Mouse (Mus musculus): ENCODE measurements around the gene Gm20604. TPM values are rescaled to one million over a fixed set of nuclear protein-coding genes. Genes with fewer than 3 reads are reported as not detected.
A peak's percentile ranks its signal among the peaks of the same experiment; 100 is the strongest.

Gene Gm20604
- polyA plus RNA-seq, 1 experiment, result 31.3 TPM

DNA sequence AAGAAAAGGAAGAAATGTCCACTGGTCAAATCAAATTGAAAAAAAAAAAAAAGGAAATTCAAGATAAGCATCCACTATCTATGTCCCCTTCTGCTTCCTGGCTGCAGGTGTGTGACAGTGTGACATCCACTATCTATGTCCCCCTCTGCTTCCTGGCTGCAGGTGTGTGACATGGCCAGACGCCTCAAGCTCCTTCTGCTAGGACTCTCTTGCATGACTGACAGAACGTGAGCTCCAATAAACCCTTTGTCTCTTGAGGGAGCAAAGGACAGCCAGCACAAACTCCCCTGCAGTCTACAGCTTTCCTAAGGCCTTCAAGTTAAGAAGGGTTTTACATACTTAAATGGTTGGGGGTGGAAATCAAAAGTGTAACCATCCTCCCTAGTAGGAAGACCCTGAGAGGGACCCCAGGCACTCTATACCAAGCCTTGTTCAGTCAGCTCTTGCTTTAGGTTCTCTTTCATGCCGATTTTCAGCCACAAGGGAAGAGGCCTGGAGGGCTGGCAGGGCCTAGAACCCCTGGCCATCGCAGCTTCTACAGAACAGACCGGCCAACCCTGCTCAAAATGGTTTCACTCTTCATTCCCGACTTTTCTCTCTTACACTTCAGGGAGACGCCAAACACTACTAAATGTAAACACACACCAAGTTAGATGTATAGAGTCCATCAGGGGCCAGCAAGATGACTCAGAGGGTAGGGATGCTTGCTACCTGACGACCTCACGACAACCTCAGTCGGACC lies 43.6 kb downstream of the Gm20604 start:
- no peaks in the 10 kb centered on the region for H3K27me3 ChIP-seq (ENCODE audit: control insufficient read depth, insufficient read depth, low read length)
- H3K36me3 ChIP-seq (ENCODE audit: control insufficient read depth, insufficient read depth, low read length), result no peaks in the 10 kb centered on the region
- H3K27ac ChIP-seq (ENCODE audit: control insufficient read depth, insufficient read depth, low read depth, low read length), result no peak overlapping the region

DNA sequence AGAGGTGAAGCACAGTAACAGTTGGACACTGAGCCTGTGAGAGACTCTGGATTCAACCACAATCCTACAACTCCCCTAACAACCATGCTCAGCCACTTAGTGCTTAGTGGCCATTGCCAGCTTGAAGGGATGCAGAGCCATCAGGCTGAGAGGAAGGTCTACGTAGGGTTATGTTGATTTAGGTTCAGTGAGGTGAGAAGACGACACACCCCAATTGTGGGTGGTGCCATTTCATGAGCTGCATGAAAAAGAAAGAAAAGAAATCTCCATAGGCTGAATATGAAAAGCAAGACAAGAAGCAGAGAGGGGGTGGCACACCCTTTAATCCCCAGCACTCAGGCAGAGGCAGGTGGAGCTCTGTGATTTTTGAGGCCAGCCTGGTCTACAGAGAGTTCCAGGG lies 44.4 kb downstream of the Gm20604 start:
- TF ChIP-seq CTCF (IDR thresholded peaks at IDR 0.05; ENCODE audit: control insufficient read depth, insufficient read depth, insufficient replicate concordance, low read depth, low read length) (no peak), POLR2A (IDR thresholded peaks at IDR 0.05; ENCODE audit: control insufficient read depth, low read depth, low read length) (no peak)
- Histone ChIP-seq H3K36me3 (ENCODE audit: control insufficient read depth, insufficient read depth, low read length) (no peaks in the 10 kb centered on the region), H3K4me1 (ENCODE audit: control insufficient read depth, insufficient read depth, low read length) (no peaks in the 10 kb centered on the region), H3K4me3 (ENCODE audit: control insufficient read depth, low read depth, low read length) (no peak overlapping the region), H3K27ac (ENCODE audit: control insufficient read depth, insufficient read depth, low read depth, low read length) (no peak overlapping the region), H3K27me3 (ENCODE audit: control insufficient read depth, insufficient read depth, low read length) (no peaks in the 10 kb centered on the region)

More for the DNA sequence above, 43.6 kb downstream of the Gm20604 start:
- Histone ChIP-seq H3K4me1 (ENCODE audit: control insufficient read depth, insufficient read depth, low read length) (no peaks in the 10 kb centered on the region), H3K4me3 (ENCODE audit: control insufficient read depth, low read depth, low read length) (no peak overlapping the region)
- TF ChIP-seq POLR2A (IDR thresholded peaks at IDR 0.05; ENCODE audit: control insufficient read depth, low read depth, low read length) (no peak), CTCF (IDR thresholded peaks at IDR 0.05; ENCODE audit: control insufficient read depth, insufficient read depth, insufficient replicate concordance, low read depth, low read length) (no peak)

DNA sequence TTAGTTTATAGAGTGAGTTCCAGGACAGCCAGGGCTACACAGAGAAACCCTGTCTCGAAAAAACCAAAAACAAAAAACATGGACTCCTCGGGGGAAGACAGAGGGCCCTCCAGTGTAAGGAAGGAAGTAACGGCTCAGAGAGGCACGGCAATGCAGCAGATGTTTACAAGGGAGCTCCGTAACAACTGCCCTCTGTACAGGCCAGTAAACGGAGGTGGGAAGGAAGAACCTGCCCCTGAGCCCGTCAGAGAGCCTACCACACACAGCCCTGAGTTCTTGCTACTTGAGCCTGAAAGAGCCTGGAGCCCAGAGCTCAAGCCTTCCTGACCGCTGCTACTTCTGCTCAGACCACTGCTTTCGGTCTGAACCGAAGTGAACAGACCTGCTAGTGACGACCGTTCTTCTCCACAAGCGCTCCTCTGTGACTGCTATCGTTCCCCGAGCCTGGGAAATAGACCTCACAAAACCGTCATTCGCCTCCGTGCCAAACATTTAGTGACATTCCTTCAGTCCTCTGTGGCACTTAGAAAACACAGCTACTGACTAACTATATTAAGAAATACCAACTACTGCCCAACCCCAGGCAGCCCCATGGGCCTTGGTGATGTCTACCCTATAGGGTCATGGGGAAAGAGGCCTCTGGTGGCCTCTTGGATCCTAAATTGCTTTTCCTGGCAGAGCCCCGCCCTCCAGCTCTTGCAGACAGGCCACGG lies 45.2 kb downstream of the Gm20604 start:
- H3K4me1 ChIP-seq (ENCODE audit: control insufficient read depth, insufficient read depth, low read length), result no peaks in the 10 kb centered on the region
- TF ChIP-seq POLR2A (IDR thresholded peaks at IDR 0.05; ENCODE audit: control insufficient read depth, low read depth, low read length), result no peak
- TF ChIP-seq CTCF (IDR thresholded peaks at IDR 0.05; ENCODE audit: control insufficient read depth, insufficient read depth, insufficient replicate concordance, low read depth, low read length), result no peak
- H3K36me3 ChIP-seq (ENCODE audit: control insufficient read depth, insufficient read depth, low read length), result no peaks in the 10 kb centered on the region
- no peaks in the 10 kb centered on the region for H3K27me3 ChIP-seq (ENCODE audit: control insufficient read depth, insufficient read depth, low read length)
- no peak overlapping the region for H3K27ac ChIP-seq (ENCODE audit: control insufficient read depth, insufficient read depth, low read depth, low read length)
- H3K4me3 ChIP-seq (ENCODE audit: control insufficient read depth, low read depth, low read length), result no peak overlapping the region

DNA sequence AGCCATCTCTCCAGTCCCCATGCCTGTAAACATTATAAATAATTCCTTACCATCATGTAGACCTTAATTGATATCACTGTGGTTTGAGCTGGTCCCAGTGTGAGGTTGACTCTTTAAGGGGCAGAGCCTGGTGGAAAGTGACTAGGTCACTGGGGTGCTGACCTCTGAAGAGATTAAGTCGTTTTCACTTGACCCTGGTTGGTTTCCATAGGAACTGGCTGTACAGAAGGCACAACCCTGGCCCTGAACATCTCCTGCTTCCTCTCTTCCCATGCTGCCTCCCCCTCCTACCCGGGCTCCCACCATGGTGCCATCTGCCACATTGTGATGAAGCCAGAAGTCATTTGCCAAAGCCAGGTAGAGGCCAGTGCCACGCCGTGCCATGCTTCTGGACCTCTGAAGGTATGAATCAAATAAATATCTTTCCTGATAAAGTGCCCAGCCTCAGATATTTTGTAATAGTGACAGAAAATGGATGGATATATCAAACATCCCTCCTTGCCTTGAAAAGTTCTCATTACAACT lies 47.6 kb downstream of the Gm20604 start:
- TF ChIP-seq CTCF (IDR thresholded peaks at IDR 0.05; ENCODE audit: control insufficient read depth, insufficient read depth, insufficient replicate concordance, low read depth, low read length) (no peak), POLR2A (IDR thresholded peaks at IDR 0.05; ENCODE audit: control insufficient read depth, low read depth, low read length) (no peak)
- Histone ChIP-seq H3K36me3 (ENCODE audit: control insufficient read depth, insufficient read depth, low read length) (no peaks in the 10 kb centered on the region), H3K4me3 (ENCODE audit: control insufficient read depth, low read depth, low read length) (no peak overlapping the region), H3K27me3 (ENCODE audit: control insufficient read depth, insufficient read depth, low read length) (no peaks in the 10 kb centered on the region), H3K4me1 (ENCODE audit: control insufficient read depth, insufficient read depth, low read length) (peaks cover 4% of the 10 kb centered on the region), H3K27ac (ENCODE audit: control insufficient read depth, insufficient read depth, low read depth, low read length) (no peak overlapping the region)

DNA sequence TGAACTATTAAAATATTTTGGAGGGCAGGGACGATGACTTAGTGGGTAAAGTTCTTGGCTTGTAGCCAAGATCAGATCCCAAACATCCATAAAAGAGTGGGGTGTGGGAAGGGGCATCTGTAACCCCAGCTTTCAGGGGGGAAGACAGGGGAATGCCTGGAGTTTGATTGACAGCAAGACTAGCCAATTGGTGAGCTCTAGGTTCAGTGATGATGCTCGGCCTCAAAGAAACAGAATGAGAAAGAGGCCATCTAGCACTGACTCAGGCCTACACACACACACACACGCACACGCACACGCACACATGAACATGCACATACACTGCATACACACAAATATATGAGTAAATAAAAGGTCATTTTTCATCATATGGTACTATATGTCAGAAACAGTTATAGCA lies 48.6 kb downstream of the Gm20604 start:
- Histone ChIP-seq H3K4me1 (ENCODE audit: control insufficient read depth, insufficient read depth, low read length) (peaks cover 10% of the 10 kb centered on the region), H3K4me3 (ENCODE audit: control insufficient read depth, low read depth, low read length) (no peak overlapping the region), H3K36me3 (ENCODE audit: control insufficient read depth, insufficient read depth, low read length) (no peaks in the 10 kb centered on the region), H3K27me3 (ENCODE audit: control insufficient read depth, insufficient read depth, low read length) (no peaks in the 10 kb centered on the region), H3K27ac (ENCODE audit: control insufficient read depth, insufficient read depth, low read depth, low read length) (no peak overlapping the region)
- TF ChIP-seq POLR2A (IDR thresholded peaks at IDR 0.05; ENCODE audit: control insufficient read depth, low read depth, low read length), result no peak
- no peak for TF ChIP-seq CTCF (IDR thresholded peaks at IDR 0.05; ENCODE audit: control insufficient read depth, insufficient read depth, insufficient replicate concordance, low read depth, low read length)

DNA sequence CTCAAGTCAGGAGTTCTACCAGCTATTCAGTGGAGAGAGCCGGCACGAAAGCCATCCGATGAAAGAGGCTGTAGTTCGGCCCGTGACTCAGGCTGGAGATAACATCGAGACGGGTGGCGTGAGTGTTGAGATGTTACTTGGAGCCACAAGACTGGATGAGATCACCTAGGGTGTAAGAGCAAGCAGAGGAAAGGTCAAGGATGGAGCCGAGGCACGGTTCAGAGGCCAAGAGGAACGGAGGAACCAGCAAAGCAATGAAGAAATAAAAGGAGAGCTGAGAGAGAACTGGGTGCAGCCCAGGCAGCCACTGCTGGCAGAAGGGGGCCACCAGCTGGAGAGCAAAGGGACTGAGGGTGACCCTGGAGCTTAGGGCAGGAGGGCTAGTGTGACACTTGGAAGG lies 50.3 kb downstream of the Gm20604 start:
- Histone ChIP-seq H3K36me3 (ENCODE audit: control insufficient read depth, insufficient read depth, low read length) (no peaks in the 10 kb centered on the region), H3K4me3 (ENCODE audit: control insufficient read depth, low read depth, low read length) (no peak overlapping the region), H3K27ac (ENCODE audit: control insufficient read depth, insufficient read depth, low read depth, low read length) (no peak overlapping the region), H3K4me1 (ENCODE audit: control insufficient read depth, insufficient read depth, low read length) (peaks cover 24% of the 10 kb centered on the region), H3K27me3 (ENCODE audit: control insufficient read depth, insufficient read depth, low read length) (no peaks in the 10 kb centered on the region)
- TF ChIP-seq CTCF (IDR thresholded peaks at IDR 0.05; ENCODE audit: control insufficient read depth, insufficient read depth, insufficient replicate concordance, low read depth, low read length) (peak; percentile 23; the same call in 1 of the 2 replicates), POLR2A (IDR thresholded peaks at IDR 0.05; ENCODE audit: control insufficient read depth, low read depth, low read length) (no peak)

DNA sequence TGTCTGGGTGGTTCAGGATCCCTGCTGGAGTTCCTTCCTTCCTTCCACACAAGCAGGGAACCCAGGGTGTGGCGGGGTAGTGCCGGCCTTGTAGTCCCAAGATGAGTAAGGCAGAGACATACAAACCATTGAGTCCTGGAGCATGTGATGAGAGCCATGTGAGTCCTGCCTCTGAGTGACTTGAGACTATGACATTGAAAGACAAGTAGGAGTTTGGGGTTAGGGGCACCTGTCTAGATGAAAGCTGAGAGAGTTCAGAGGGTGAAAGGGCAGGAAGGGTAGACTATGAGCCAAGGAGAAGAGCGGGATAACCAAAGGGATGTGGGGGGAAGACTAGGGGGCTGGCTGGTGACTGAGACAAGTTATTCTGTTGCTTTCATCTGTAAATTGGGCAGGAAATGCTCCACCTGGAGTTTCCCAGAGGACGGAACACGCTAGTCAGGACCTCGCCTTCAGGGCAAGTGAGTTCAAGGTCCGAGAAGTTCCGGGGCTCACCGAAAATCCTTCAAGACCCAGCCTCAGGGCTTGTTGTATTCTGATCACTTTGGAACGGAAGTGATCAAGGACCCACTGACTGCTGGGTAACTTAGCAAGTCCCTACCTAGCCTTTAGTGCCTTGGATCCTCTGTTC lies 51.5 kb downstream of the Gm20604 start:
- TF ChIP-seq CTCF (IDR thresholded peaks at IDR 0.05; ENCODE audit: control insufficient read depth, insufficient read depth, insufficient replicate concordance, low read depth, low read length) (no peak), POLR2A (IDR thresholded peaks at IDR 0.05; ENCODE audit: control insufficient read depth, low read depth, low read length) (no peak)
- H3K4me3 ChIP-seq (ENCODE audit: control insufficient read depth, low read depth, low read length), result no peak overlapping the region
- H3K27me3 ChIP-seq (ENCODE audit: control insufficient read depth, insufficient read depth, low read length), result no peaks in the 10 kb centered on the region
- H3K4me1 ChIP-seq (ENCODE audit: control insufficient read depth, insufficient read depth, low read length), result peaks cover 35% of the 10 kb centered on the region
- H3K27ac ChIP-seq (ENCODE audit: control insufficient read depth, insufficient read depth, low read depth, low read length), result no peak overlapping the region
- no peaks in the 10 kb centered on the region for H3K36me3 ChIP-seq (ENCODE audit: control insufficient read depth, insufficient read depth, low read length)
